Mouse (Mus musculus): ENCODE measurements at regions not wholly inside any gene's neighbourhood (a gene's known extent, or its start where the extent isn't known, plus 50 kb on each side); places are given as distances from the start of the nearest gene placed in this dataset.

- peak; percentile 2 for DNase-seq (ENCODE audit: low spot score)
These were observed 1334.7 kb upstream of the Alcam start for GRCm38 (mm10) chr16:53788594-53788993.
